Mouse (Mus musculus) inflammation-experienced regulatory T-cells, adult 6 months (primary cell): ENCODE data around the gene Lrrc3b. TPM values are rescaled to one million over a fixed set of nuclear protein-coding genes. Genes with fewer than 3 reads are reported as not detected.

Experiments used
- ATAC-seq: one replicate; pipeline ENCODE4 v1.8.0; 2017
- polyA plus RNA-seq, 3 experiments: library from polyadenylated mRNA; unstranded; fragments of 100-300 nt; shearing (Covaris generic); gene quantifications; one replicate each; pipeline ENCODE4 v1.2.1; 2017

The Lrrc3b gene
- polyA plus RNA-seq, 3 experiments from 2014 or later = not detected

DNA sequence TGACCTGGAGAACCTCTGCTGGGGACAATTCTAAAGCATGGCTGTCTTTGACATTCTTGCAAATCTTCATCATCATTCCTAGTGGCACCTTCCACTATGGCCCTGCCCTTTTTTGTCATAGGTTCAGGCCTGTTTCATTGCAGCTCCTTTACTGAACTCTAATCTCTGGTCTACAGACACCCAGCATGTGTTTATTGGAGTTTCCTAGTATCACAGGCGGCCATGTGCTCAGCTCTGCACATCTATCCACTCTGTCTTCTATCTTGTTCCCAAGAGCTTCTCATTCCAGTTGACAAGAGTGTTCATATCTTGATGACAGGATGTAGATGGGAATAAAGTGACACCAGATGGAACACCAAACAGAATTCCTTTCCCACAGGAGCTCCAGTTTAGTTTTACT lies 108.6 kb downstream of the Lrrc3b start:
- ATAC-seq = no peak

DNA sequence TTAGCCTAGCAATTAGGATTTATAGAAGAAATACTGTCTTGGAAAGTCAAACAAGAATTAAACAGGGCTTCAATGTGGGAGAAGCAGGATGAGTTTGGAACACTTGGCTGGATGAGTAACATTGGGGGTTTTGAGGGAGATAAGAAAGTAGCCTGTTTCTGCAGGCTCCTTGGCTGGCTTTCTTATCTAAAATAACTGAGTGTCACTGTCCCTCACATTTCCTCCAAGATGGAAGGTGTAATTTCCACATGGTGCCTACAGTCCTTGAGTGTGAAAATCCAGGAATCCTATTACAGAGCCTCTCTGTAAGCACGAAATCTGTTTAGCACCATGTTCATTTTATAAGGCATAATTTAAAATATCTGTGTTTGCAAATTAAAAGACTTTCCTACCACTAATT lies 112.9 kb downstream of the Lrrc3b start:
- no peak for ATAC-seq

GRCm38 (mm10) chr14:15322441-15323123 lies 116.2 kb downstream of the Lrrc3b start:
- no peak for ATAC-seq

GRCm38 (mm10) chr14:15319399-15319915 lies 119.3 kb downstream of the Lrrc3b start:
- ATAC-seq = no peak

DNA sequence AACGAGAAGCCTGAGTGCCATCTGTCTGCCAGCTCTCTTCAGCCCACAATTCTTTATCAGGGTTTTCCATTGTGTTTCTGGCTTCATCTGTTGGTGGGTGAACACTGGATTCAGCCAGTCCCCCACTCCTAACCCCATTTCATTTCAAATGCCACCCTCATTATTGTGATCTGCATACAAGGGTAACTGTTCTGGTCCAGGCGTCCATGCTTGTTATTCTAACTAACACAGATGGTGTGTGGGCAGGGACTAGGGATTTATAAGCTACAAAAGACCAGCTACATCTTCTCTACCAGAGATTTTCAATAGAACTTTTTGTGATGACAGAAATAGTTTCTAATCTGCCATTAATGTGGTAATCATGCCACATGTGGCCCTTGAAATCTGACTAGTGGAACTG lies 130.2 kb downstream of the Lrrc3b start:
- ATAC-seq = no peak
